Mouse (Mus musculus) Muller cell, postnatal 12 days (primary cell): ENCODE data around the gene Ppp1r32.

Source experiments
- DNase-seq: peaks from one replicate; pipeline ENCODE4 v3.0.0-alpha.2; 2015; ENCODE audit errors: inconsistent ontology term

The Ppp1r32 gene

GRCm38 (mm10) chr19:10482703-10483102 is at the start of gene Ppp1r32:
Gene Ppp1r32 (minus strand): TSS chr19:10482928.
- DNase-seq = no peak

DNA sequence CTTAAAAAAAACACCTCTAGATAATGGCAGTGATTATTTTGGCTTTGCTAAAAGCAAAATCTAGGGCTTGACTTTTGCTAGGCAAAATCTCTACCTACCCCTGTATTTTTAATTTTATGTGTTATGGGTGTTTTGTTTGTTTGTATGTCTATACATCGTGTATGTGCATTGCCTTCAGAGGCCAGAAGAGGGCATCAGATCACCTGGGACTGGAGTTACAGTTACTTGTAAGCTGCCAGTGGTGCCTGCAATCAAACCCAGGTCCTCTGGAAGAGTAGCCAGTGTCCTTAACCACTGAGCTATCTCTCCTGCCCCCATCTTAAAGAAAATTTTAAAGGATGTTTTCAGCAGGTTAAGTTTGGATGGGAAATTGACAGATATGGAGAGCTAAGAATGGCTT is 47.4 kb upstream of the Ppp1r32 start:
- DNase-seq = no peak

- DNase-seq = peak; percentile 71
Observed at GRCm38 (mm10) chr19:10525910-10526309, 43.2 kb upstream of the Ppp1r32 start, which contains the start of gene Sdhaf2. Gene Sdhaf2 (minus strand): TSS chr19:10526142.

DNA sequence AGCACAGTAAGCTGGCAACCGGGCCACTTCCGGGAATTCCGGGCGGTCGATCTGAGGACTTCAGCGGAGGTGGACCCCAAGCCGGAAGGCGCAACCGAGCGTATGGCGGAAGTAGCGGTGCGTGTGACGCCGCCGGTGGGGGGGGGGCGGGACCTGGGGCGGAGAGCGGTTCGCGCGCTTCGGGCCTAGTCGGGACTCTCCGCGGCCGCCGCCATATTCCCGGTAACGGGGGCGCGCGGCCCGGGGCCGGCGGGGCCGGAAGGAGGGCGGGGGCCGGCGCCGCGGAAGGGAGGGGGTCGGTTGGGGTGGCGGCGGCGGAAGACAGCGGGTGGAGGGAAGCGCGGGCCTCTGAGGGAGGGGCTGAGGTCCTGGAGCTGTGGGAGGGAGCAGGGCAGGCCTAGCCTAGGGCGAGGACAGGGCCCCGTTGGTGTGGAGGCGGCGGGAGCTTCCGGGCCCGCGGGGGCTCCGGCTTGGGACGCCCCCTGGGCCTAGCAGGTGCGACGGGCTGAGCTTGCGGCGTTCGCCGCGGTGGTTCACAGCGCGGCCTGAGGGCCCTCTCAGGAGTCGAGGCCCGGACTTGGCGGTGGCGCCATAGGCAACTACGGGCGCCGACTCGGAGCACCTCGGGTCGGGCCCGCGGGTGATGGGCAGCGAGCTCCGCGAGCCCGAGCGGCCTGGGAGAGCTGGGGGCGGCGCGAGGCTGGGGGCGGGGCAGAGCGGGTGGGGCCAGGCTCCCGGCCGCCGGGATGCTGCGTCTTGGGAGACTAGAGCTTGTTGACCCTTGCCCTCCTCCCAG is 42.6 kb upstream of the Ppp1r32 start, which contains the start of gene Cpsf7:
Gene Cpsf7 (plus strand): TSS at position 161 of the 796 bp plus-strand sequence.
- DNase-seq = peak; percentile 97

DNA sequence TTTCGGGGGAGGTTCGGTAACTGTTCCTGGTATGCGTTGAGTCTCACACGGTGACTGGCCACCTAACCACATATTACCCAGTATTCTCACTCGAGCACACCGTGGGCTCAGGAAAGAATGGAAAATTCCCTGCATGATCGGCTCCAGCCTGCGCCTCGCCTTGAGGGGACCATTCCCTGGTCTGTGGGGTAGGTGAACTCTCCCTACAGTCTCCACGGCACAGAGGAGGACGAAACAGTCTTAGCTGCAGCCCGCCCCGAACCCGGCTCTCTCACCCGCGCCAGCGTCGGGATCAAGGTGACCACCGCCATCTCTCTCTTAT is 42.0 kb upstream of the Ppp1r32 start:
- no peak for DNase-seq

- DNase-seq = no peak
Observed at GRCm38 (mm10) chr19:10523483-10524080, 40.9 kb upstream of the Ppp1r32 start.

GRCm38 (mm10) chr19:10521926-10522325 is 39.2 kb upstream of the Ppp1r32 start:
- DNase-seq = no peak

DNA sequence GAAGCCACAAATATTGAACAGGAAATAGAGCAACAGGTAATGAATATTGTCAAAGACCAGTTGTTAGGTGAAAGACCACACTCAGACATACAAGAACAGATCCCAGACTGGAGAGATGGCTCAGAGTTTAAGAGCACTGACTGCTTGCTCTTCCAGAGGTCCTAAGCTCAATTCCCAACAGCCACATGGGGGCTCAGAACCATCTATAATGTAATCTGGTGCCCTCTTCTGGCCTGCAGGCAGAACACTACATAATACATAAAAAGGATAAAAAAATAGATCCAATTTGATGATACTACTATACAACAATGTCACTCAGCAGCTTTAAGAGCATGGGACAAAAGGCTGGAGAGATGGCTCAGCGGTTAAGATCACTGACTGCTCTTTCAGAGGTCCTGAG is 37.6 kb upstream of the Ppp1r32 start:
- DNase-seq = peak; percentile 11

GRCm38 (mm10) chr19:10510759-10511330 is 28.1 kb upstream of the Ppp1r32 start:
- DNase-seq = no peak

- DNase-seq = peak; percentile 26
Observed at GRCm38 (mm10) chr19:10502571-10502970, 19.8 kb upstream of the Ppp1r32 start.

DNA sequence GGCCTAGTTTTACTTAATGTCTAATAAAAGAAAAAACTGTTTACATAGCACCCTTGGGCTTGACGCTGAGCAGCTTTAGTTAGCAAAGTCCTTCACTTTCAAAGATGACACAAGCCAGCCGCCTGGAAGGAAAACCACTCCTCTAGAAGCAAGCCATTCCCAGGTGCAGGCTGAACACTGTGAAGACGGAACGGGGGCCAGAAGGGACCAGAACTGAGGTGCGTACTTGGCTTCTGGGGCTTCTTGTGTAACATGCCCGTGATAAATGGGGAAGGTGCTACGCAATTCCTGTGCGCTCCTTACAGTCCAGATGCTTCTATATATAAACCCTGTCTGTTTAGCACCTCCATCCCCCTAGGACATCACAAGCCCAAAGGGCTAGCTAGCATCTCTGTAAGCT is 17.9 kb upstream of the Ppp1r32 start:
- DNase-seq = no peak

GRCm38 (mm10) chr19:10497512-10498160 is 14.9 kb upstream of the Ppp1r32 start:
- peak; percentile 45 for DNase-seq

DNA sequence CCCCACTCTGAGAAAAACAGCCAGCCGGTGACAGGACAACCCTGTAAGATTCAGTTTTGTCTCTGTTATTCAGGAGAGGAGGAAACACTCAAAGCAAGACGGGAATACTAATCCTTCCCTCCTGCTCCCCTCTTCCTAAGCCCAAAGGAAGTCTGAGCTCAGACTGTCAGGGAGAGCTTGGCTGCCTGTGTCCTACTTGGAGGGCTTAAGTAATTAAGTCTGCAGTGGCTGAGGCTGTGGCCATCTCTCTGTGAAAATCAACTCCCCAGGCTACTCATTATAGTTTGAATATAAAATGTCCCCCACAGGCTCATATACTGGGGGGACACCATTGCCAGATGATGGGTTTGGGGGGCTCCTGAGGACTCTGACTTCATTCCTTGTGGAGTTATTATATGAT is 14.2 kb upstream of the Ppp1r32 start:
- no peak for DNase-seq

GRCm38 (mm10) chr19:10495670-10496069 is 12.9 kb upstream of the Ppp1r32 start:
- peak; percentile 19 for DNase-seq

DNA sequence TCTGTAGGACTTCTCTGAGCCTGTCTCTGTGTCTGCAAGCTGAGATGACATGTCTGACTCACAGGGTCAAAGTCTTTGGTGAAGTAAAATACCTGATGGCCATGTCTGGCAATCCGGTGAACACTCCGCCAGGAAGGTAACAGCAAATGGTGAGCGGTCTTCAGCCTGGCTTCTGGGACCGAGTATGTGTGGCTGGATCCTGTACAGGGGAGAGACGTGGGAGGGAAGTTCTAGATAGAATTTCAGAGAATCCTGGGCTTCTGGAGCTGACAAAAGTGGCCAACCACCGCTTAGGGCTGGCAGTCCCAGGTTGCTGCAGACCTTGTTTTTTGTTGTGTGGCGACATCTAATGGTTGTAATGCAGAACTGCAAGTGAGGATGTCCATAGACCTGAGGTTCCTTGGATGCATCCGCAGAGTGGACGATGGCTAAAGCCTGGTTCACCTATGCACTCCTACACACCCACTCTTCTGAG is 3.6 kb upstream of the Ppp1r32 start:
- DNase-seq = peak; percentile 40

GRCm38 (mm10) chr19:10479541-10479940 is 3.2 kb downstream of the Ppp1r32 start:
- DNase-seq = no peak

- no peak for DNase-seq
Observed at GRCm38 (mm10) chr19:10473779-10474178, 8.9 kb downstream of the Ppp1r32 start.

DNA sequence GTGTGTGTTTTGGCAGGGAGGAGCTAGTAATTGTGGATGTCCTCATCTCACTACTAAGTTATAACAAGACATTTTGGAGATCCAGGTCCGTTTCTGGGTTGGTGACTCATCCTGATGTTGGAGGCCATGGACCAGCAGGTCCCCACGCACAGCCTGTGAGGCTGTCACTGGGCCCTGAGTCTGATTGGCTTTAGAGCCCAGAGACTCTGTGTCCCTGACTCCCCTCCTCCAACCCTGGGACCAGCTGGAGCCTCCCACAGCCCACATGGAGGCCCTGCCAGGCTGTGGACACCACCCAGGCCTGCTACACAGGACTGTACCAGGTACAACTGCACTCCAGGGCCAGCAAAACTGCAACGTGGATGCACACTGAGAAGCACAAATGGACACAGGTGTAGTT is 9.8 kb downstream of the Ppp1r32 start:
- DNase-seq = no peak

DNA sequence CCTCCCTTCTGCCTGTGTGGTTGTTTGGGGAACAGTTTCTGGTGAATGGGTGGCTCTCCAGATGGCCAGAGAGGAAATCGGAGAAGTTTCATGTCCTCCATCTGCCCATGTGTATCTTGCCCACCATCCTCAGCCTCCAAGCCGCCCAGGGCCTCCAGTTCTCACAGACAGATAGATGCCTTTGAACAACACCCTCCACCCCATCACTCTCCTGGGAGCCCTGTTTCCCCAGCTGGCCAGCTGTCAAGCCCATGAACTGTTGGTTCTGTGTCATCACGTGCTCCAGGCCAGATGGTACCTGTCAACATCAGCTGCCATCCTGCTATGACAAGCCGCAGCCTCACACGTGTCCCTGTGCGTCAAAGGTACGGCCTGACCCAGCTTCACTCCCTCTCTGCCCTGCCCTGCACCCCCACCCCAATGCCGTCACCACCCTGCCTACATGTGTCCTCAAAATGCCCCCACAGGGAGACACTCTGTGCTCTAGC is 13.5 kb downstream of the Ppp1r32 start:
- DNase-seq = no peak

DNA sequence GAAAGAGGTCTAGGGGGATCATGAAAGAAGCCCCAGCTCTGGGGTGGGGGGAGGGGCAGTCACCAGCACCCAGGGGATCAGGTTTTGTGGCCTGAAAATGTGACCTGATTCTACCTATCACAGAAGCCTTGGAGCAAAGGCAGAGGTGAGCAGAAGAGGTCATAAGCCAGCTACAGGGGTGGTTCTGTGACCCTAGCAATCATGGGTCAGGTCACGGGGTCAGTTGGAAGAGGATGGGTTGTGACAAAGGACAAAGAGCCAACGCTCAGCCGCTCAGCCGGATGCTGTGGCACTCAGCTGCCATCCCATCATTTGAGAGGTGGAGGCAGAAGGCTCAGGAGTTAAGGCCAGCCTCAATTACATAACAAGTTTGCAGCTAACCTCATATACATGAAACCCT is 18.3 kb downstream of the Ppp1r32 start:
- DNase-seq = no peak

DNA sequence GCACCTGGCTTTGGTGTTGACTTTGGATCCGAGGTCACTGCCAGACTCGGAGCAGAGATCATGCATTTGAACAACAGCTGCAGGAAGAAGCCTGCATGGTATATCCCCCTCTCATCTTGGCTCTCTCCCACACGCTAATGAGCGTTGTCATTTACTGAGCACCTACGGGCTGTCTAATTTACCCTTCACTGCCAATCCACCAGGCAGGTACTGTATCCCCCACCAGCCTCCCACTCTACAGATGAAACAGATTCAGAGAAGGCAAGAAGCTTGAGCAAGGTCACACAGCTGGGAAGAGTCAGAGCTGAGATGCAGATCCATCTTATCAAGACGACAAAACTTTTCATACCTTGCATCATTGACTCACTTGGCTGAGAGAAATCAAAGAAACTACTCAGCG is 21.1 kb downstream of the Ppp1r32 start:
- no peak for DNase-seq

DNA sequence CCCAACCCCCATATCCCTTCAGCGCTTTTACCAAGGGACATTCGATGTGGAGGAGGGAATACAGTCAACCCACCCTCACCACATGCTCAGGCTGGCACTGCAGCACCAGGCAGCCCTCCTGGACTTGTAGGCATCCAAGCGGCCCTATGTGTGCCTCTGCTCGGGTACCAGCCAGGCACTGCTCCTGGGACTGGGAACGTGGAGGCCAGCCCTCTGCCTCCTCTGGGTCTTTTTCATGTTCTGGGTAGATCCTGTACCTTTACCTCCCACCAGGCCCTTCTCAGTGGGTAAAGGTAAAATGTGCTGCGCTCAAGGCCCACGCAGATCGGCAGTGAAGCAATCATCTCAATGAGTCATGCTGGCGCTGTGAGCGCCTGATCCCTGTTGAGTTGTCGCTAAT is 22.8 kb downstream of the Ppp1r32 start:
- DNase-seq = no peak
